Mouse (Mus musculus) heart, adult 2 months (tissue): ENCODE data around the gene Gabbr2. TPM values are rescaled to one million over a fixed set of nuclear protein-coding genes. Genes with fewer than 3 reads are reported as not detected.
A peak's percentile ranks its signal among the peaks of the same experiment; 100 is the strongest.

Experiments
- DNase-seq, 2 experiments: peaks; one replicate each; pipeline ENCODE4 v3.0.0; 2021
- H3K27ac ChIP-seq: fragments of 200-600 bp; 2 replicates; pipeline ENCODE4 v1.8.1; 2022
- H3K27me3 ChIP-seq: fragments of 200-500 bp; 2 replicates; pipeline ENCODE4 v1.6.1; 2012; ENCODE audit warnings: mild to moderate bottlenecking, low read length, inconsistent platforms, mixed read lengths; ENCODE audit not compliant: control insufficient read depth, insufficient read depth
- H3K36me3 ChIP-seq: fragments of 200-500 bp; 2 replicates; pipeline ENCODE4 v1.6.1; 2012; ENCODE audit warnings: low read length, inconsistent platforms; ENCODE audit not compliant: control insufficient read depth, insufficient read depth
- H3K4me1 ChIP-seq: fragments of 200-500 bp; 2 replicates; pipeline ENCODE4 v1.6.1; 2011; ENCODE audit warnings: low read length; ENCODE audit not compliant: control insufficient read depth, insufficient read depth
- H3K4me3 ChIP-seq: fragments of 200-600 bp; 2 replicates; pipeline ENCODE4 v1.8.1; 2022
- H3K79me2 ChIP-seq: fragments of 200-500 bp; replicated peaks from 2 replicates; pipeline ENCODE4 v1.6.1; 2012; ENCODE audit warnings: mild to moderate bottlenecking, inconsistent platforms, low read length, moderate library complexity, mixed read lengths; ENCODE audit not compliant: control insufficient read depth, insufficient read depth
- H3K9ac ChIP-seq: fragments of 200-500 bp; 2 replicates; pipeline ENCODE4 v1.6.1; 2012; ENCODE audit warnings: low read depth, mild to moderate bottlenecking, control low read depth, inconsistent platforms, low read length, mixed read lengths
- CTCF ChIP-seq: fragments of 200-600 bp; IDR thresholded peaks from 2 replicates; pipeline ENCODE4 v1.8.1; 2022; ENCODE audit warnings: antibody characterized with exemption, mild to moderate bottlenecking, moderate library complexity
- EP300 ChIP-seq: fragments of 200-500 bp; IDR thresholded peaks from 2 replicates; pipeline ENCODE4 v1.6.1; 2011; ENCODE audit warnings: low read depth, low read length, control low read depth; ENCODE audit not compliant: insufficient read depth
- POLR2A ChIP-seq: fragments of 200-500 bp; IDR thresholded peaks from 2 replicates; pipeline ENCODE4 v1.6.1; 2011; ENCODE audit warnings: mild to moderate bottlenecking, low read depth, low read length, control low read depth; ENCODE audit not compliant: insufficient read depth
- WGBS: fragments of 180-500 bp; shearing (Covaris S2); methylation state at CpG from one replicate; pipeline ENCODE4 v1.1.7; 2018; 5-methylcytosine and 5-hydroxymethylcytosine counted together
- intact Hi-C: fragments of 180-260 bp; cut with DNase I; formaldehyde crosslinking; loops from one replicate; pipeline ENCODE4 v1.15.1; 2025
- polyA plus RNA-seq: library from polyadenylated mRNA; depleted of rRNA; stranded (reverse); fragments of >200 nt; gene quantifications from 2 replicates; pipeline ENCODE4 v1.2.3, GENCODE M21; 2012
- total RNA-seq, 2 experiments: library from RNA; stranded (reverse); gene quantifications; 2 replicates each; pipeline ENCODE4 v1.2.3; 2021

The Gabbr2 gene
- total and polyA plus RNA-seq, 3 experiments, result 0.09 to 0.18 TPM; not detected in 1

- no peaks in the 10 kb centered on the region for H3K4me1 ChIP-seq
- H3K9ac ChIP-seq, result no peak overlapping the region
- H3K36me3 ChIP-seq, result no peaks in the 10 kb centered on the region
- WGBS, result 66% methylated on average over 6 of the region's 6 CpGs
- no peak overlapping the region for H3K27ac ChIP-seq
- no peak overlapping the region for H3K4me3 ChIP-seq
- DNase-seq, result peak in 1 of 2 experiments; percentile 25
- no peak for TF ChIP-seq EP300
- no peak for TF ChIP-seq CTCF
- no peak for TF ChIP-seq POLR2A
- no peaks in the 10 kb centered on the region for H3K27me3 ChIP-seq
- no peaks in the 10 kb centered on the region for H3K79me2 ChIP-seq
- intact Hi-C loops, result no loop called here
Measured at GRCm38 (mm10) chr4:46916786-46917185, 74.9 kb downstream of the Gabbr2 start.

GRCm38 (mm10) chr4:46915934-46916333, 75.7 kb downstream of the Gabbr2 start:
- Histone ChIP-seq H3K27ac (no peak overlapping the region), H3K4me3 (no peak overlapping the region), H3K27me3 (no peaks in the 10 kb centered on the region), H3K9ac (no peak overlapping the region), H3K36me3 (no peaks in the 10 kb centered on the region), H3K4me1 (no peaks in the 10 kb centered on the region), H3K79me2 (no peaks in the 10 kb centered on the region)
- TF ChIP-seq POLR2A (no peak), EP300 (no peak), CTCF (no peak)
- WGBS, result 83% methylated on average over 12 of the region's 12 CpGs
- intact Hi-C loops, result no loop called here
- DNase-seq, result no peak

- H3K36me3 ChIP-seq, result no peaks in the 10 kb centered on the region
- no peaks in the 10 kb centered on the region for H3K4me1 ChIP-seq
- no peaks in the 10 kb centered on the region for H3K27me3 ChIP-seq
- intact Hi-C loops, result no loop called here
- 84% methylated on average over 14 of the region's 14 CpGs for WGBS
- no peak for DNase-seq
- H3K4me3 ChIP-seq, result no peak overlapping the region
- TF ChIP-seq CTCF, result no peak
- TF ChIP-seq POLR2A, result no peak
- TF ChIP-seq EP300, result no peak
- no peak overlapping the region for H3K9ac ChIP-seq
- no peaks in the 10 kb centered on the region for H3K79me2 ChIP-seq
- H3K27ac ChIP-seq, result no peak overlapping the region
Measured at GRCm38 (mm10) chr4:46915476-46915875, 76.2 kb downstream of the Gabbr2 start.

DNA sequence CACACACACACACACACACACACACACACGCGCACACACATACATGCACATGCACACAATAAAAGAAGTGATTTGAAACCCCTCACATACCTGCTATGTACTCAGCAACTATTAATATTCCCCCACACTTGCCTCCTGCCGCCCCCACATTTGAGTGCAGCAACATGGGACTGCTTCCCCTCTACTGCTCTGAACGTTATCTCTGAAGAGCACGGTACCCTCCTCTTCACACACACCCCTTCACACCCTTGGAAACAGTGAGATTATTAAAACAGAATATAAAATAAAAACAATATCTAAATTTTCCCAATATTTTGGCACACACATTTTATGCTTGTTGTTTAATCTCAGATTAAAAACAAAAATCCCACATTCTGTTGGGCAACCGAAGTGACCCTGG, 77.1 kb downstream of the Gabbr2 start:
- H3K4me1 ChIP-seq, result no peaks in the 10 kb centered on the region
- H3K27ac ChIP-seq, result no peak overlapping the region
- no peaks in the 10 kb centered on the region for H3K27me3 ChIP-seq
- H3K4me3 ChIP-seq, result no peak overlapping the region
- 76% methylated on average over 6 of the region's 6 CpGs for WGBS
- no peak for TF ChIP-seq CTCF
- no peak for TF ChIP-seq POLR2A
- TF ChIP-seq EP300, result no peak
- intact Hi-C loops, result no loop called here
- no peak overlapping the region for H3K9ac ChIP-seq
- no peaks in the 10 kb centered on the region for H3K79me2 ChIP-seq
- H3K36me3 ChIP-seq, result no peaks in the 10 kb centered on the region
- no peak for DNase-seq

DNA sequence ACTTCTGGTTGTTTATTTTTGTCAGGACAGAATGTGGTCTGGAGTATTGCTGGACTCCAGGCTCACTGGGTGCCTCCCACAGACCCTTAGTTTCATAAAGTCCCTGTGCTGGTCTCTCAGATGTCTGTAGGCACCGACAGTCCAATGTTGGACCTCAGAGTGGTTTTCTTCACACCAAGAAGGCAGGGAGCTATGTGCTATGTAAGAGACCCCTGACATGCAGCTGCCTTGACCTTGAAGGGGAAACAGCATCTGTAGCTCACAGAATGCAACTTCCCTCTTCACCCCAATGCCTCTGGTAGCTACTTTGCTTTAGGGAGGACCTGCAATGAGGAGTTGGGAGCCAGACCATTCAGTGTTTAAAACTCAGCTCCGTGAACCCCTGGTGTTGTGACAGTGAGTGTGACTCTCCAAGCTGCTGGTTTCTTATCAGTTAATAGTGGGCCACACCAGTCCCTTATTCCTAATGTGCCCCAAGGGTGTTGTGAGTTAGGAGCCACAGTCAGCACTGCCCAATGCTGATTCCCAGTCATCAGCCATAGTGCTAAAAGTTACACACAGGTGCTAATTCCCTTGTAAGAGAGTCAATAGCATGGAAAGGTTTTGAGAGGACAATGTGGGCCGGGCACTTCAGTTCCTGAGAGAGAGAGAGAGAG, 85.5 kb downstream of the Gabbr2 start:
- no peak for TF ChIP-seq POLR2A
- no peak for TF ChIP-seq CTCF
- TF ChIP-seq EP300, result no peak
- Histone ChIP-seq H3K4me1 (no peaks in the 10 kb centered on the region), H3K79me2 (no peaks in the 10 kb centered on the region), H3K36me3 (no peaks in the 10 kb centered on the region), H3K4me3 (no peak overlapping the region), H3K27me3 (no peaks in the 10 kb centered on the region), H3K27ac (no peak overlapping the region), H3K9ac (no peak overlapping the region)
- intact Hi-C loops, result no loop called here
- 75% methylated on average over 3 of the region's 3 CpGs for WGBS
- no peak for DNase-seq

DNA sequence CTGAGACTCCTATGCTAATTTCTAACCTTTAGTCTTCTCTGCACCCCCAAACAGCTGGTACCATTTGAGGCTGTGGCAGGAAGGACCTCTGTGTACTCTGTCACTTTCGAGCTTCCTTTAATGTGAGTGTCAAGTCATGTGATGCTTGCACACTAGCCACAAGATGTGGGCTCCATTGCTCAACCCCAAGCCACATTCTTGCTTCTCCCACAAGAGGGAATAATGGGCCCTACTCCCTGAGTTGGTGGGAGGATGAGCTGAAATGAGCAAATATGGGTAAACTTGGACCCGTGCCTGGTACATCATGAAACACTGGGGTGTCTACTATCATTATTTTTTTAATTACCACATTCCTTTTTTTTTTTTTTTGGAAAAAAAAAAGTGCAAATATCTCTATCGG, 86.5 kb downstream of the Gabbr2 start:
- no peak for DNase-seq
- H3K27ac ChIP-seq, result no peak overlapping the region
- H3K36me3 ChIP-seq, result no peaks in the 10 kb centered on the region
- TF ChIP-seq CTCF, result no peak
- TF ChIP-seq POLR2A, result no peak
- no peak for TF ChIP-seq EP300
- H3K4me3 ChIP-seq, result no peak overlapping the region
- no peaks in the 10 kb centered on the region for H3K79me2 ChIP-seq
- H3K4me1 ChIP-seq, result no peaks in the 10 kb centered on the region
- H3K9ac ChIP-seq, result no peak overlapping the region
- intact Hi-C loops, result no loop called here
- H3K27me3 ChIP-seq, result no peaks in the 10 kb centered on the region
- WGBS, result 60% methylated on average over 3 of the region's 3 CpGs
